8 mouse cellular contexts compared by ENCODE assay signal in genomic region chr7:45639561-45640027, GRCm38 (mm10). TPM values are rescaled to one million over a fixed set of nuclear protein-coding genes. Genes with fewer than 3 reads are reported as not detected.
DNase-seq lines count a peak whose midpoint lies in the region; ATAC-seq and TF ChIP-seq lines count a peak whose summit lies in the region.

TSS of gene Mamstr (plus strand) at chr7:45639977.

- H3K27ac ChIP-seq in hindbrain, embryonic 11.5 days (ENCODE audit: low read depth, low read length): no peak within 1 kb of the TSS
- H3K27ac ChIP-seq in hindbrain, embryonic 14.5 days: no peak within 1 kb of the TSS
- H3K27ac ChIP-seq in neural tube, embryonic 11.5 days (ENCODE audit: low read depth, low read length): 0 out of 2 replicates have a peak within 1 kb of the TSS, but pooled peaks have one; percentile 17
- H3K27ac ChIP-seq in gastrocnemius, adult 2 months: peak within 1 kb of the TSS; percentile 90
- peak within 1 kb of the TSS; percentile 3 for H3K27ac ChIP-seq in neural tube, embryonic 15.5 days (replicated peaks)

- 0 out of 2 replicates have a peak within 1 kb of the TSS, but pooled peaks have one; percentile 36 for H3K4me2 ChIP-seq in hindbrain, embryonic 11.5 days (replicated peaks; ENCODE audit: low read depth, low read length)
- H3K4me2 ChIP-seq in hindbrain, embryonic 14.5 days (replicated peaks): no peak within 1 kb of the TSS
- H3K4me2 ChIP-seq in neural tube, embryonic 11.5 days (ENCODE audit: low read depth): no peak within 1 kb of the TSS
- no peak within 1 kb of the TSS for H3K4me2 ChIP-seq in neural tube, embryonic 15.5 days

- no peak for DNase-seq in hindbrain, embryonic 11.5 days (ENCODE audit: low spot score)
- no peak for DNase-seq in hindbrain, embryonic 14.5 days (ENCODE audit: low spot score)
- DNase-seq in neural tube, embryonic 11.5 days (ENCODE audit: low spot score): peak; percentile 40
- DNase-seq in neural tube, embryonic 10.5 days (ENCODE audit: extremely low spot score, low spot score): no peak
- peak; percentile 94 for DNase-seq in gastrocnemius, adult 2 months
- no peak for DNase-seq in layer of hippocampus, adult 8-10 months (ENCODE audit: low spot score in 2 of 2)
- no peak for DNase-seq in urinary bladder, postnatal 4 days (ENCODE audit: low spot score in 2 of 2)

- H3K36me3 ChIP-seq in hindbrain, embryonic 11.5 days (ENCODE audit: control insufficient read depth, insufficient read depth, low read length): no peaks in the 10 kb centered on the region
- 0 out of 2 replicates have a peak, but pooled peaks cover 5% of the 10 kb centered on the region for H3K36me3 ChIP-seq in hindbrain, embryonic 14.5 days (replicated peaks; ENCODE audit: control insufficient read depth, insufficient read depth)
- peaks cover 2% of the 10 kb centered on the region; the same call in 1 of the 2 replicates for H3K36me3 ChIP-seq in neural tube, embryonic 11.5 days (ENCODE audit: control insufficient read depth, insufficient read depth, low read length)
- peaks cover 12% of the 10 kb centered on the region; the same call in 1 of the 2 replicates for H3K36me3 ChIP-seq in neural tube, embryonic 15.5 days

- no peak for ATAC-seq in hindbrain, embryonic 11.5 days (ENCODE audit: low FRiP score)
- no peak for ATAC-seq in hindbrain, embryonic 14.5 days (ENCODE audit: low FRiP score)
- no peak for ATAC-seq in neural tube, embryonic 11.5 days (ENCODE audit: insufficient read depth, low FRiP score, low TSS enrichment)
- no peak for ATAC-seq in neural tube, embryonic 15.5 days (ENCODE audit: low FRiP score)

- intact Hi-C loops in gastrocnemius, adult 2 months (cut with DNase I): no loop called here

- no peak for TF ChIP-seq CTCF in gastrocnemius, adult 2 months (IDR thresholded peaks at IDR 0.05)

- H3K9ac ChIP-seq in hindbrain, embryonic 11.5 days (ENCODE audit: low read depth, low read length): no peak within 1 kb of the TSS
- H3K9ac ChIP-seq in hindbrain, embryonic 14.5 days: no peak within 1 kb of the TSS
- H3K9ac ChIP-seq in neural tube, embryonic 11.5 days (ENCODE audit: low read length): no peak within 1 kb of the TSS
- no peak within 1 kb of the TSS for H3K9ac ChIP-seq in neural tube, embryonic 15.5 days (replicated peaks)

- no peak within 1 kb of the TSS for H3K4me3 ChIP-seq in hindbrain, embryonic 11.5 days (ENCODE audit: low read depth, low read length)
- H3K4me3 ChIP-seq in hindbrain, embryonic 14.5 days (replicated peaks; ENCODE audit: low read length): no peak within 1 kb of the TSS
- no peak within 1 kb of the TSS for H3K4me3 ChIP-seq in neural tube, embryonic 11.5 days (ENCODE audit: low read depth, low read length)
- peak within 1 kb of the TSS; percentile 73 for H3K4me3 ChIP-seq in gastrocnemius, adult 2 months
- no peak within 1 kb of the TSS for H3K4me3 ChIP-seq in neural tube, embryonic 15.5 days (replicated peaks)

- 30% methylated on average over 19 of the region's 19 CpGs for WGBS in hindbrain, embryonic 11.5 days
- WGBS in hindbrain, embryonic 14.5 days: 24% methylated on average over 19 of the region's 19 CpGs
- WGBS in neural tube, embryonic 11.5 days: 21% methylated on average over 19 of the region's 19 CpGs
- 26% methylated on average over 19 of the region's 19 CpGs for WGBS in neural tube, embryonic 15.5 days

- no peaks in the 10 kb centered on the region for H3K9me3 ChIP-seq in hindbrain, embryonic 11.5 days (ENCODE audit: control insufficient read depth, low read length)
- no peaks in the 10 kb centered on the region for H3K9me3 ChIP-seq in hindbrain, embryonic 14.5 days (ENCODE audit: control insufficient read depth, low read length)
- no peaks in the 10 kb centered on the region for H3K9me3 ChIP-seq in neural tube, embryonic 11.5 days (ENCODE audit: control insufficient read depth, low read length)
- H3K9me3 ChIP-seq in neural tube, embryonic 15.5 days (replicated peaks): no peaks in the 10 kb centered on the region

- H3K27me3 ChIP-seq in hindbrain, embryonic 11.5 days (ENCODE audit: control insufficient read depth, insufficient read depth, low read length): peaks cover 2% of the 10 kb centered on the region; the same call in 1 of the 2 replicates
- no peaks in the 10 kb centered on the region for H3K27me3 ChIP-seq in hindbrain, embryonic 14.5 days (ENCODE audit: control insufficient read depth, insufficient read depth, low read length)
- H3K27me3 ChIP-seq in neural tube, embryonic 11.5 days (ENCODE audit: control insufficient read depth, insufficient read depth, low read length): no peaks in the 10 kb centered on the region
- no peaks in the 10 kb centered on the region for H3K27me3 ChIP-seq in neural tube, embryonic 15.5 days (replicated peaks)

- H3K4me1 ChIP-seq in hindbrain, embryonic 11.5 days (replicated peaks; ENCODE audit: control insufficient read depth, insufficient read depth, low read length): peaks cover 4% of the 10 kb centered on the region; the same call in 1 of the 2 replicates
- peaks cover 26% of the 10 kb centered on the region for H3K4me1 ChIP-seq in hindbrain, embryonic 14.5 days (replicated peaks; ENCODE audit: control insufficient read depth, insufficient read depth, low read length)
- H3K4me1 ChIP-seq in neural tube, embryonic 11.5 days (ENCODE audit: control insufficient read depth, insufficient read depth, low read length): peaks cover 14% of the 10 kb centered on the region
- peaks cover 42% of the 10 kb centered on the region for H3K4me1 ChIP-seq in neural tube, embryonic 15.5 days

RNA-seq across cellular contexts. Expression of gene Mamstr, which starts in this region (rescaled TPM):
- 1.7 and 2.1 TPM in 2 replicates for polyA plus RNA-seq in hindbrain, embryonic 11.5 days (2014; fragmentation: Nextera tagmentation; extraction: Ambion mirVana)
- 3.0 and 3.1 TPM in 2 replicates for polyA plus RNA-seq in hindbrain, embryonic 14.5 days (2014; fragmentation: Nextera tagmentation; extraction: Ambion mirVana)
- 2.9 and 5.6 TPM in 2 replicates for polyA plus RNA-seq in neural tube, embryonic 11.5 days (2014; fragmentation: Nextera tagmentation; extraction: Ambion mirVana)
- 10 to 100 TPM; 18.7 to 44.9 TPM for total RNA-seq in gastrocnemius, adult 2 months (2021)
- polyA plus RNA-seq in neural tube, embryonic 15.5 days (2015; fragmentation: Nextera tagmentation; extraction: Ambion mirVana): 4.5 and 5.6 TPM in 2 replicates
- 1 to 10 TPM; 1.5 to 4.4 (median 2.4) TPM for total RNA-seq in layer of hippocampus, adult 8-10 months (2022)

Comparison
In these comparisons a context has a peak if more than half of its experiments do, and no peak if none do; other contexts are left out.
1. DNase-seq: peak in neural tube, embryonic 11.5 days (single experiment) and gastrocnemius, adult 2 months (single experiment); none in hindbrain, embryonic 11.5 days (single experiment), hindbrain, embryonic 14.5 days (single experiment), neural tube, embryonic 10.5 days (single experiment), layer of hippocampus, adult 8-10 months (0 of 2) and urinary bladder, postnatal 4 days (0 of 2).
2. H3K27ac ChIP-seq: peak in neural tube, embryonic 11.5 days (single experiment), gastrocnemius, adult 2 months (single experiment) and neural tube, embryonic 15.5 days (single experiment); none in hindbrain, embryonic 11.5 days (single experiment) and hindbrain, embryonic 14.5 days (single experiment).